Mouse (Mus musculus): ENCODE data around the gene Acin1.
"Not testable (repeated sequence)": the region's sequence is repeated elsewhere in the genome, so short reads cannot be mapped to it uniquely, and the experiment has no call there.

The Acin1 gene

DNA sequence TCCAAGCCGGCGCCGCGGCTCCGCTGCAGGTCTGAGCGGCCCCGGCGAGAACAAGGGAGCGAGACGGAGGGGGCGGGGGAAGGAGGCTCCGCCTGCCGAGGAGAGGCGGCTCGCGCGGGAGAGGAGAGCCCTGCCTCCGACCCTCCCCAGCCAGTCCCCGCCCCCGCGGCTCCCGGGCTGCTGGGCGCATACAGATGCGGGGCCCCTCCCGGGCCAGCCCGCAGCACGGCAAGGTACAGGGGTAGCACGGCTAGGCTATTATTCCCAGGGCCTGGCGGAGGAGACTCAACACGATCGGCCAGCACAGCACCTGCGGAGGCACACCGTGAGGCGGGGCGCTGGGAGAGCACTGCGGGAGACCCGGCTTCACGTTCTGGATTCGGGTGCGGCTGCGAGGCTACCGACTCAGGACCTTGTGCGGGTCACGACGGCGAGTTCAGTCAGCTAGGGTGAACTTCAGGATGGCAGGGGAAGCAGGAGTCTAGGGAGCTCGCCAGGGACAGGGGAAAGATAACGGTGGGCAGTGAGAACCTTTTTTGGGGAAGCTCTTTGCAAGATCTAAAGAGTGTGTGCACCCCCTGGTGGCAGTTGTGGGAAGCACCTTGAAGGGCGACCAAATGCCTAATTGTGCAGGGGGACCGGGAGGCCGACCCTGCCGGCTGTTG is 45.3 kb downstream of the Acin1 start, which contains the start of gene Cdh24:
Cdh24 (minus strand) TSS at position 60 of the 665 bp plus-strand sequence.
- DNase-seq, result peak; percentile 90

DNA sequence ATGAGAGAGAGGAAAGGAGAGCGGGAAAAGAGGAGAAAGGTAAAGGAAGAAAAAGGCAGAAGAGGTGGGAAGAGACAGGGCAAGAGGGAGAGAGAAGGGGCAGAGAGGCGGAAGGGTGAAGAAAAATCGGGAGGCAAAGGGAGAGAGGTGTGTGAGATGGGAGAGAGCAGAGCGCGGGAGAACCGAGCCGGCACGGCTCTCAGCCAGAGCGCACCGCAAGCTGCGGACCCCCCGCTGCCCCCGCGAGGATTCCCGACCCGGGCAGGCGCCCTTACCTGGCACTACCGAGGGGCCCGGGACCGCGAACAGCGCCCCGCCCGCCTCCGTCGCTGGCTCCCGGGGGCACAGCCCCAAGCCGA is 45.8 kb downstream of the Acin1 start, which contains the start of gene Gm17606:
Gm17606 (plus strand) TSS at position 7 of the 359 bp plus-strand sequence.
- DNase-seq, result no peak

DNA sequence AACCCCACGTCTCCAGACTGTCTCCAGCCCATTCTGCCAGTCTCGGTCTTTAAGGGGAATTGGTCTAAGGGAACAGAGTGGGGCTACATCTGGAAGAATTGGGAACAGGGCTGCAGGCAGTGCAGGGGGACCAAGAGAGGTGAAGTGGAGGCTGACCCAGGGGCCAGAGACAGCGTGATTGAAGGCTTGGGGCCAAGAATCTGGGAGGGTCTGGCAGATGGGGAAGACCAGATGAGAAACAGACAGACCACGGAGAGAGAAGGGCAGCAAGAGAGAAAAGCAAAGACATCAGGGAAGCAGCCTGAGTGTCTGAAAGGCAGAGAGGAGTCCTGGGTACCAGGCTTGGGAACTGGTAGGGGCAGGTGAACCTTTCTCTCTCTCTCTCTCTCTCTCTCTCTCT is 46.6 kb downstream of the Acin1 start:
- DNase-seq, result no peak

DNA sequence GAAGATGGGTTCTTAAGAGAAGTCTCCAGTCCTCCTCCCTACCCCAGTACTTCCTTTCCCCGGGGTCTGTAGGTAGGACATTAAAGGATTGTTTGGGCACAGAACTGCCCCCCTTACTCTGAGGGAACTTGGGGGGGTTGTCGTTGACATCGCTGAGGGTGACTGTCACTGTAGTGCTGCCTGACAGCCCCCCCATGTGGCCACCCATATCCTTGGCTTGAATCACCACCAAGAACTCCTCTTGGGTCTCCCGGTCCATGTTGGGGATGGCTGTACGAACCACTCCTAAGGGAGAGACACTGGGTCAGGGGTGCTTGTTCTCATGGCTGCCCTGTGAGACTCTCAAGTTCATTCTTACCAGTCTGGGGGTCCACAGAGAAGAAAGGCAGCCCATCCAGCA is 48.5 kb downstream of the Acin1 start:
- DNase-seq, result no peak

DNA sequence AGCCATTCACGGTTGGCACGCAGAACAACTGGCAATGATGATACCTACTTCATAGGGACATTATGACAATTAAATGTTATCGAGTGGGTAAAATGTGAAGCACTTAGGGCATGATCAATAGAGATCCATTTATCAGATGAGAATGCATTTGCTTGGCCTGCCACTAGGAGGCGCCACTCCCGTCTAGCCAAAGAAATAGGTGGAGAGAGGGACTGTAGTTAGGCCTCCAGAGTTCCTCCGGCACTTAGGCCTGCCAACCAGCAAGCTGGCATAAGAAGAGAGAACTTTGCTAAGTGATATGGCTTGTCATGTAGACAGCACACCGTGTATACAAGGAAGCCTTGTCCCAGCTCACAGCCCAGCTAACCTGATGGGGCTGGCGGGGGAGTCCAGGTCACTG is 49.8 kb downstream of the Acin1 start:
- DNase-seq, result peak; percentile 60

DNA sequence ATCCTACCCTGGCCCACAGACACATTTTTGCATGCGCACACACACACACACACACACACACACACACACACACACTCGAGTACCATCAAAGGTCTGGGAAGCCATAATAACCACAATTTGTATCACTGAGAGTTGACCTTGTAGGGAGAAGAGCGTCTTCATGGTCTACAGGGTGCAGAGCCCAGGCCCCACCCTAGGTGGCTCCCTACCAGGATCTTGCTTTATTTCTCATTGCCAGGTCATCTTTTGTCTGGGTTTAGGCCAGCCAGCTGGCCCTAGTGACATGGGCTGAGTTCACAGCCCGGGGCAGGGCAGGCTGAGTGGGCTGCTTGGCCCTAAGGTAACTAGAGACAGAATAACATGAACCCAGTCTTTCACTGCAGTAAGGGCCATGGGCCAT is 52.5 kb downstream of the Acin1 start:
- DNase-seq, result no peak

DNA sequence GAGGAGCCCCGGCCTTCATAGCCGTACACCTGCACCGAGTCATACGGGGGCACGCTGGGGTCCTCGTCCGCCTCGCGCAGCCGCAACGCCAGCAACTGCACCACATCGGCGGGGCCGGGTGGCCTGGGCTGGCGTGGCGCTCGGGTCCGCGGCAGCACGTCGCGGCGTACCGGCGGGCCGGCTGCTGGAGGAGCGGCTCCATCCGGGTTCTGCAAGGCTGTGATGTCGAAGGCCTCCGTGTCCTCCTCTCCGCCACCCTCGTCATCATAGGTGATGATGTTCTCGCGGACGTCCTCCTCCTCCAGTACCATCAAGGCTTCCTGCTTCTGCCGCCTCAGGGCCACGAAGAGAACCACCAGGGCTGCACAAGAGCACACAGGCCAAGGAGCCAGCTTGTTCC is 54.5 kb downstream of the Acin1 start:
- DNase-seq, result no peak

DNA sequence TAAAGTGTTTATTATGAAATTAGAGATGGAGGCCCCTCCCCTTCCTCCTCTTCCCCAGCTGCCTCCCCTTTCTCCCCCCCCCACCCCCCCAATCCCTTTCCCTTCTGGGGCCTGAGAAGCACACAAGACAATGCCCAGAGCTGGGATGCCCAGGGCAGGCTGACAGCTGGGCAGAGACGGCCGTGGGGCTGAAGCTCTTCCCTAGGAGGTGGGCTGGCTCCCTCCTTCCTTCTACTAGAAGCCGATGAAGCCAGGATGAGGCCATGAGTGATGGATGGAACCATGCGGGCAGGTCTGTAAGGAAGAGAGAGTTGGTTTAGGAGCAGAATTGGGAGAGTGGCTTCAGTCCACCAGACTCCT is 55.5 kb downstream of the Acin1 start:
- DNase-seq, result no peak

DNA sequence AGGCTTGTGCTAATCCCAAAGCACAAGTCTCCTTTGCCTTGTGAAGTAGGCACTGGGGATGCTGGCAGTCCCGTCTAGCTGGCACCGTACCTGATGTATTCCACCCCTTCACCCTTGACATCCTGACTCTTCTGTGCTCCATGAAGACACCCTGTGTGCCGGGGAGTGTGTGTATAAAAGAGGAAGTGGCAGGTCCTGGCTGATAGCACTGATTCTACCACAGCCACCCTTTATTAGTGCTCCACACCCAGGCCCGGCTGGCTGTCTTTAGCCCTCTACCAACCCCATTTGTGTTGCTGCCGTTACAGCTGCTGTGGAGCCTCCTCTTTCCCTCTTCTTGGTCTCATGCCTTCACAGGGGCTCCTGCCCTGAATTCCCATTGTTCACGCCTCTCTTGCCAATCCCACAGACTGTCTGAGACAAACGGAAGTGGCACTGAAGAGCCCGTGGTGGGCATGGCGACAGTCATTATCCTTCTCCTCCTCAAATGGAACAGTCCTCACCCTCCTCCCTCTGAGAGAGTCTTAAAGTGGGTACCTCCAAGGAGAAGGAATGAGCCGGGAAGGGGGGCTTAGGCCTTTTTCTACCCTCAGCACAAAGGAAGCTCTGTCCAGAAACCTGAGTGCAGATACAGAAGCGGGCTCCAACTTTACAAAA is 56.0 kb downstream of the Acin1 start:
- DNase-seq, result no peak

DNA sequence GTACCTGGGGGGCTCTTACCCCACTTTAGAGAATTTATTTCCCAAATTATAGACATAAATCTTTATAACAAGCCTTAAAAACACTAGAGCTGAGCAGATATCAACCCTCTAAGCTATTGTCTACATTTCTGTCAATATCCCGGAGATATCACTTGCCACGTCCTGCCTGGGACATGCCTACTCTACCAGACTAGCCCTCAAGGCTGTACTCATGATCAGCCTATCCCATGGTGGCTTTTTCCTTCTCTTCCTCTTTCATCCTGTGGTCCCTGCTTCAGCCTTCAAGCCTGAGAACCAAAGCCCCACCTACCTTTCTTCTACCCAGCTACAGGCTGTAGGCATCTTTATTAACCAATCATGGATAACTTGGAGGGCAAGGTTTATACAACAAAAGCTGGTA is 56.9 kb downstream of the Acin1 start:
- DNase-seq, result no peak

DNA sequence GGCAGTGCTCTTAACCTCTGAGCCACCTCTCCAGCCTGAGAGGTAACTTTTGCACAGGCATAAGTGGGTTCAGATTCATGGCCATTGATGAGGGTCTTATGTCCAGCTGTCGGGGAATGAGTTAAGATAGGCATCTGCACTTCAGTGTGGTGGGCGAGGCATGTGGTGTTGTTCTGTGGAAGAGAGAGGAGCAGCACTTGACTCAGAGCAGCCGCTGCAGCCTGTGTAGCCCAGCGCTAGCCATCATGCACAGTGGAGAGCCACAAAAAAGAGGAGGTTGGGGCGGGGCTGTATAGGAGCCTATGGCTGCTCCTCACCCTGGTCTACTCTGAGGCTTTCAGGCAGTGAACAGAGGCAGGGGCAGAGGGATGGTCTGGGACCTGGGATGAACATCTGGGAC is 58.6 kb downstream of the Acin1 start:
- DNase-seq, result no peak

DNA sequence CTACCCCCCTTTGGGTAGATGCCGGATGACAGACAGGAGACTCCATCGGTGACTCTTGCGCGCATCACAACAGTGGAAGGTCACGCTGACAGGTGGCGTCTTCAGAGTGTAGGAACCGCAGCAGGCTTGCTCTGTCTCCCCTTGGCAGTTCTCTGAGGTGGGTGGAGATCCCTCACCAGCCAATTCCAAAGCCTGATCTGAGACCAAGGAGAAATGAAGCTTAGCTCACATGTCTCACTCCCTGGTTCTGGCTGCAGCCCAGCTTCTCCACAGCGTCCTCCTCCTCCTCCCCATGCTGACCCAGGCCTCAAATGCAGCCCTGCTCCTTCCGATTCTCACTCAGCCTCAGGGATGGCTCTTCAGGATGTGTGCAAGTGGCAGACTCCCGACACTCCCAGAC is 61.8 kb downstream of the Acin1 start:
- no peak for DNase-seq

DNA sequence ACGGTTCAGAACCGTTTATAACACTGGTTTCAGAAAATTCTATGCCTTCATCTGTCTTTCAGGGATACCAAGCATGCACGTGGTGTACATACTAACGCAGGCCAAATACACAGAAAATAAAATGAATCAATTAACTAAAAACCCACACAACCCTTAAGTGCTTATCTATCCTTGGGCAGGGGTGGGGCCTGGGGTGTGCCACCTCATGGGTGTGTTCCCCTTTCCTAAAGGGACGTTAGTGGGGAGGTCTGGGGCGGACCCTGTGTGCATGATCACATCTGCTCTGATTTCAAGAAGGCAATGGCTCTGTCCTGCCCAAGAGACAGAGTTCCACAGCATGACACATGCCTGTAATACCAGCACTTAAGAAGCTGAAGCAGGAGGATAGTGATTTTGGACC is 63.4 kb downstream of the Acin1 start:
- no peak for DNase-seq

DNA sequence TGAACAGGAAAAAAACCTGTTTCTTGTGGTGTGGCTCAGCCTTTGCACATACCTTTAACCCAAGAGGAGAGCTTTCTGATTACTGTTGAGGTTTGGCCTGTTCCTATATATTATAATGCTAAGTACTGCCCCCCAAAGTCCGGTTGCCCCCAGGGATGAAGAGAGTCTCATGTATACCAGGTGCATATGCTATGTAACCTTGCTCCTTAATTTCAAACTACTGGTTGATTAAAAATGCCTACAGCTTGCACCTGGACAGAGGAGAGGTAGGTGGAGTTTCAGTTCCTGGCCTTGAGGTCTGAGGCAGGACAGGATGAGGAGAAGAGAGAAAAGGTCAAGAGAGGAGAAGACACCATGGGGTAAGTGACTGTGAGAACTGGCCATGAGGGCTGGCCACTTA is 65.6 kb downstream of the Acin1 start, which contains the start of gene Psmb11:
Psmb11 (plus strand) TSS at position 301 of the 400 bp plus-strand sequence.
- DNase-seq, result no peak

DNA sequence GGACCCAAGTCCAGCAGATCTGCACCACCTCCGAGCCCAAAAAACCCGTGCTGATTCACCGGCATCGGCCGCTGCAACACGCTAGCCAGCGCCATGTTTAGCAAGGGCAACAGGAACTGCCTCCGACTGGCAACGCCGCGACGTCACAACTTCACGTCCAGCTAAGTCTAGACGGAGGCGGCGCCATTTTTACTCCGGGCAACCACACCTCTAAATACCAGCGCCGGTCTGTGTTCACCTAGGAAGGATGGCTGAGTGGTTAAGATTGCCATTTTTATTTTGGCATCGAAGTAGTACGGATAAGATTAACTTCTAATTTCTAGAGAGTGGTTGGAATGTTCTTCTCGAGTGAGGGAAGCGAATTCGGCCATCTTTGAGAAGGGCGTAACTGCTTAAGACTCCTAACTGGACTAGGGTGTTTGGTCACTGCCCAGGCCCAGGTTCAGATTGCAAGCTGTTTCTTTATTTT is 68.8 kb downstream of the Acin1 start, which contains the start of gene Psmb5:
Psmb5 (minus strand) TSS at position 126 of the 469 bp plus-strand sequence.
- peak; percentile 89 for DNase-seq

DNA sequence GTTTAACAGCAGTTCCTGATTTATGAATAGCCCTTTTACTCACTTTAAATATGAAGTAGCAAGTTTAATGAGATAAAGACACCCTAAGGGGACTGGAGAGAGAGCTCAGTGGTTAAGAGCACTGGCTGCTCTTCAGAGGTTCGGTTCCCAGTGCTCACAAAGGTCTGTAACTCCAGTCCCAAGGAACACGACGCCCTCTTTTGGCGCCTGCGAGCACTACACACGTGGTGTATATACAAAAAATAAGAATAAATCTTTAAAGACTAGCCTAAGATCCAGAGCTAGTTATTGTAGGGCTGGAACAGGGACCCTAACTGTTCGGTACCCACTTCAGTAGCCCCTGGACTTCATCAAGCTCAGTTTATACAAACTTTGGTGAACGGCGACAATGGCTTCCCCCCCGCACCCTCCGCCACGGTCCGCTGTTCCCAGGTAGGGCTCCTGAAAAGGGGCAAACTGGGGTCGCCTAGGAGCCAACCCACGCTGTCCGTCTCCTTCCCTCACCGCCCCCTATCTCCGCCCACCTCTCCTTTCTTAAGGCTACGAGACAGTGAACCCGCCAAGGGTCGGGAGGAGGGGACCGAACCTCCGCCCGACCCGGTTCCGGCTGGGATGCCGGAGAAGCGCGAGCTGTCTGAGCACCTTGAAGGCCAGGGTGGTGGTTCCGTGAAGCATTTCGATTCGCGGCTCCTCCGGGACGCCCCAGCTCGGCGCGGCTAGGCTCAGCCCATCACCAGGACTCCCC is 69.4 kb downstream of the Acin1 start:
- no peak for DNase-seq

DNA sequence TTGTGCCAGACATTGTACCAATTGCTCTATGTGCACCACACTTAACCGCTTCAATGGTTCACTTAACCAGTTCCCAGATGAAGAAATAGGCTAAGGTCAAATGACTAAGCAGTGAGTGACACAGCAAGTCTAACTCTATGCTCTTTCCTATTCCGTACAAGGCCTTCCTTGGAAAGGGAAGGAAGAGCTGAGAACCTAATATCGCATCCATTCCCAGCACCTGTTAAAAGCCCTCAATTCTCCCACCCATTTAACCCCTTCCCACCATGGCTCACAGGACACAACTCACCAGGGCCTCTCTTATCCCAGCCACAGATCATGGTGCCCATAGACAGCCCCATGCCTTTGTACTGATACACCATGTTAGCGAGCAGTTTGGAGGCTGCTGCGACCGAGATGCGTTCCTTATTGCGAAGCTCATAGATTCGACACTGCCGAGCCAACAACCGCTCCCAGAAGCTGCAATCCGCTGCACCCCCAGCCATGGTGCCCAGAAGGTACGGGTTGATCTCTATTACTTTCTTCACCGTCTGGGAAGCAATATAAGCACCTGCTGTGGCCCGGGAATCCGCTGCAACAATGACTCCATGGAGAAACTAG is 70.4 kb downstream of the Acin1 start:
- DNase-seq, result no peak

DNA sequence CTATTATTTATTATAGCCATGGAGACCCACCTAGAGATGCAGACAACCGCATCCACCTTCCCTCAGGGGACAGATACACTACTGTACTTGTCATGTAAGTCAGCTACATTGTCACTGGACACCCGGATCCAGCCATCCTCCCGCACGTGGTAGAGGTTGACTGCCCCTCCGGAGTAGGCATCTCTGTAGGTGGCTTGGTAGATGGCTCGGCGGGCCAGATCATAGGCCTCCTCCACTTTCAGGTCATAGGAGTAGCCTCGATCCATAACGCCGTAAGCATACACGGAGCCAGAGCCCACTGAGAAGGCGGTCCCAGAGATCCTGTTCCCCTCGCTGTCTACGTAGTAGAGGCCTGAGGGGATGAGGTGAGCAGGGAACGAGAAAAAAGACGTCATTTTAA is 72.6 kb downstream of the Acin1 start:
- DNase-seq, result not testable (repeated sequence)

DNA sequence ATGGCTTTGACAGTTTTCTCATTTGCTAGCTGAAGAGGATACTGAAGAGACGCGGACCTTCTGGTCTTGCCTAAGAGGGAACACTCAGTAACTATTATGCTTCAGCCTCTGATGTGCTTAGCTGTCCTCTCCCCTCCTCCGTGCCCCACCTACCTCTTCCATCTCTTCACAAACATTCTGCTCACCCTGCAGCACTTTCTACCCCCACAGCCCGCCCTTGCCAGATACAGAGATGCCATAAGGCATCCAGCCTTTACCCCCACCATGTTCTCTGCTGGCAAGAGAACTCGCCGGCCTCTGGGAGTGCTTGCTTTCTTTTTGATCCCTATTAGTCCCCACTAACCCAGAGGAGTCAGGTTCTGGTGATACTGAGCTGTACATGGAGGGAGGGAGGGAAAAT is 76.1 kb downstream of the Acin1 start:
- DNase-seq, result no peak

DNA sequence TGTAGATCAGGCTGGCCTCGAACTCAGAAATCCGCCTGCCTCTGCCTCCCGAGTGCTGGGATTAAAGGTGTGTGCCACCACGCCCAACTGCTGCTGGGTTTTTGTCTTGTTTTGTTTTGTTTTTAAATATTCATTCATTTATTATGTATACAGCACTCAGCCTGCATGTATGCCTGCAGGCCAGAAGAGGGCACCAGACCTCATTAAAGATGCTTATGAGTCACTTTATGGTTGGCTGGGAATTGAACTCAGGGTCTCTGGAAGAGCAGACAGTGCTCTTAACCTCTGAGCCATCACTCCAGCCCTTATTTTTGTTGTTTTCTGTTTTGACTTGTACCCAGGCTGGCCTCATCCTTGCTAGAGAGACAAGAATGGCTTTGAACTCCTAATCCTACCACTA is 76.8 kb downstream of the Acin1 start:
- DNase-seq, result peak; percentile 49

DNA sequence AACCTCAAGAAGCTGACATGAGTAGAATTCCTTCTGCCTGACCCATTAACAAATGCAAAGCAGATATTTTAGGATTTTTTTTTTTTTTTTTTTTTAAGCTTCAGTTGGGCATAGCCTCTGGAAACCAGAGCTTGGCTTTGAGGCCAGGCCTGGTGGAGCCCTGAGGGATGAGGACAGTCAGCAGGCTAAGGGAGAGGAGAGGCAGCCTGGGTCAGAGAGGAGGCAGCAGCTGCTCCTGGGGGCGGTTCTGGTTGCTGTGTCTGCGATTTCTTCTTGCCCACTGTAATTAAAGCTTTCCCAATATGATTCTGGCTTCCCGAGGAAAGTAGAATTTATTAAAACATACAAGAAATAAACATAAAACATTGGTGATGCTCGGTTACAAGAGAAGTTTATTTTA is 77.5 kb downstream of the Acin1 start:
- no peak for DNase-seq

DNA sequence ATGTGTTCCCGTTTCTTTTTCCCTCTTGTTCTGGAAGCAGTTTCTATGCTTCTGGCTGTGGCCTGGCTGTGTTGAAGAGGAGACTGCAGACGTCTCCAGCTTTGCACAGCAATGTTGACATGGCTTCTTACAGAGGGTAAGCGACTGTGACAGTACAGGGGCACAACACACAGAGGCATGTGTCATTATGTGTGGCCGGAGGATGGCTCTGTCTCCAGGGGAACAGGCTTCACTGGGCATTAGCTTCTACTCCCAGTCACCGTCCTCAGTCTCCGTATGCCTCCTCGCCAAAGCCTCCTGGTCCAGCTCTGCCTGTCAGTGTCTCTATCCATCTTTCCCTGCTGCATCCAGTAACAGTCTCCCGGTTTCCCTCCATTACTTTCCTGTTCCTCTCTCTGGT is 79.5 kb downstream of the Acin1 start:
- DNase-seq, result no peak

DNA sequence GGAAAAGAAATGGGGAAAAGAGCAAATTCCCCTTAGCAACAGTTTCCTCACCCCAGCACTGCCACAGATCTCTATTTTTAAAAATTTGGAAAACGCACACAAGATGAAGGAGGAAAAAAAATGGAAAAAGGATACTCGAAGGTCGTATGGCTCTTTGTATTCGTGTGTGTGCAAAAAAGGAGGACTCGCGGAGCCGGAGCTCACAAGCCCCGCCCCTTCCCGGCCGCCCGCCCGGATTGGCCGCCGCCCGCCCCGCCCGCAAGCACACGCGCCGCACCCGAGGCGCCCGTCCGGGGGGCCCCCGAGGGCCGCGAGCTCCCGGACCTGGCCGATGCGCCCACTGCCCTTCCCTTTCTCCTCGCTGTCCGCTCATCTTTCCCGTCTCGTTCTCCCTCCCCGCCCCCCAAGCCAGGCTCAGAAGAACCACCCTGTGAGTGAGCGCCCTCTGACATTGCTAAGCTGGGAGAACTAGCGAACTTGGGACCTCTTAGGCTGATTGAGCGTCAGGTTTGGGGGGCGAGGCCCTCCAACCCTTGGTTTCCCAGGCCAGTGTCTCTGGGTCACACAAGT is 80.9 kb downstream of the Acin1 start, which contains the start of gene 4931414P19Rik:
4931414P19Rik (minus strand) TSS at position 242 of the 570 bp plus-strand sequence.
- DNase-seq, result peak; percentile 87

Data from lung, postnatal 14 days (tissue).